Mouse (Mus musculus) cerebellum, adult 2 months (tissue): ENCODE data around the gene Gpatch2l.

ENCODE experiments used
- CTCF ChIP-seq: fragments of 200-500 bp; IDR thresholded peaks from 2 replicates; pipeline ENCODE4 v1.5.1; 2011; ENCODE audit warnings: low read depth, mild to moderate bottlenecking, control low read depth, low read length, moderate library complexity, borderline replicate concordance; ENCODE audit not compliant: insufficient read depth
- POLR2A ChIP-seq: fragments of 200-500 bp; IDR thresholded peaks from 2 replicates; pipeline ENCODE4 v1.6.1; 2011; ENCODE audit warnings: low read length, control low read depth, borderline replicate concordance; ENCODE audit not compliant: insufficient read depth

GRCm38 (mm10) chr12:86220200-86221021 is 21.2 kb upstream of the Gpatch2l start:
- TF ChIP-seq CTCF (no peak), POLR2A (no peak)
